Mouse (Mus musculus) Patski (cell line): ENCODE data around the gene Lrrc49. TPM values are rescaled to one million over a fixed set of nuclear protein-coding genes. Genes with fewer than 3 reads are reported as not detected.

Experiments
- ATAC-seq: fragments of 100-300 bp; one replicate; pipeline ENCODE4 v1.8.0; 2021
- CTCF ChIA-PET: fragments of 350-600 bp; sonication (Branson Sonifier 250); formaldehyde crosslinking; loops from one replicate; lab custom pipeline; 2022; ENCODE audit warnings: inconsistent platforms; lab: Charles Lee
- POLR2A ChIA-PET: fragments of 350-600 bp; sonication (Branson Sonifier 250); formaldehyde crosslinking; loops from one replicate; lab custom pipeline; 2022; ENCODE audit warnings: antibody characterized with exemption, inconsistent platforms; lab: Charles Lee
- DNase-seq: peaks from one replicate; pipeline ENCODE4 v3.0.0-alpha.2; 2011; ENCODE audit warnings: low read depth, low spot score
- H3K27me3 ChIP-seq: fragments of 371-371 bp; one replicate; pipeline ENCODE4 v1.5.1; 2021
- CTCF ChIP-seq: fragments of 100-300 bp; IDR thresholded peaks from one replicate; pipeline ENCODE4 v1.5.1; 2021
- in situ Hi-C: fragments of 300-500 bp; cut with MboI; formaldehyde crosslinking; loops from 3 replicates; pipeline ENCODE4 v1.11.1; 2018; ENCODE audit warnings: low pct_unique_long_range_greater_than_20kb, mixed read lengths
- polyA plus RNA-seq: library from polyadenylated mRNA; unstranded; gene quantifications from one replicate; pipeline ENCODE4 v1.2.3, GENCODE M21; 2021

Lrrc49 gene
- polyA plus RNA-seq, 1 experiment from 2014 or later, result 22.7 TPM

- CTCF ChIA-PET, result no interaction called here
- no peak for TF ChIP-seq CTCF
- no peaks in the 10 kb centered on the region for H3K27me3 ChIP-seq
- ATAC-seq (no peak), DNase-seq (no peak)
- in situ Hi-C loops, result no loop called here
- POLR2A ChIA-PET, result interaction anchor here (0.6 kb wide), 1 partner anchor 10 kb away, joined by 3 read pairs; no protein-coding TSS in a partner anchor
These were observed 38.7 kb downstream of the Lrrc49 start for GRCm38 (mm10) chr9:60648981-60649975.

- no peak for TF ChIP-seq CTCF
- ChIA-PET POLR2A (no interaction called here), CTCF (no interaction called here)
- DNase-seq (no peak), ATAC-seq (no peak)
- no peaks in the 10 kb centered on the region for H3K27me3 ChIP-seq
- in situ Hi-C loops, result no loop called here
These were observed 54.4 kb downstream of the Lrrc49 start for GRCm38 (mm10) chr9:60633601-60634000.

DNA sequence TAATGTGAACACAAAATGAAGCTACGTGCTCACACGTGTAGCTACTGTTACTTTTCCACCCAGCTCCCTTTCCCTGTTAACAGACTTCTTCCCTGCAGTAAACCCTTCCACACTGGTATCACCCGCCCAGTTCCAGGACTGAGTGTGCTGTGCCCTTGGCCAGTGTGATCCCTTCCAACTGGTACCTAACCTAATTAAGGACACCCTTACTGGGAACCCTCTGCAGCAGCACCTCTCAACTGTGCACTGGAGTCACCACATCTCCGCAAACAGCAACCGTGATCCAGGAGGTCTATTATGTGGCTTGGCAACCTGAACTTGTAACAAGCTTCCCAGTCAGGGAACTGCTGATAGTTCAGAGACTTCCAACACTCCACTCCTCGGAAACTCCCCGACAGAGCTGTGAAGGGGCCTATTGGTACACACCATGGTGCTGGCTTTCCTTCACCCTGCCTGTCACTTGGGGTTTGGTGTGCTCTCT, 61.6 kb downstream of the Lrrc49 start:
- CTCF ChIA-PET, result no interaction called here
- no peak for TF ChIP-seq CTCF
- no peak for DNase-seq
- in situ Hi-C loops, result no loop called here
- H3K27me3 ChIP-seq, result no peaks in the 10 kb centered on the region
- ATAC-seq, result no peak
- POLR2A ChIA-PET, result no interaction called here

- no peak for DNase-seq
- H3K27me3 ChIP-seq, result no peaks in the 10 kb centered on the region
- CTCF ChIA-PET, result no interaction called here
- ATAC-seq, result no peak
- in situ Hi-C loops, result no loop called here
- POLR2A ChIA-PET, result no interaction called here
- no peak for TF ChIP-seq CTCF
These were observed 62.1 kb downstream of the Lrrc49 start for GRCm38 (mm10) chr9:60625895-60626294.

- TF ChIP-seq CTCF, result no peak
- DNase-seq (no peak), ATAC-seq (no peak)
- H3K27me3 ChIP-seq, result no peaks in the 10 kb centered on the region
- POLR2A ChIA-PET, result no interaction called here
- in situ Hi-C loops, result no loop called here
- CTCF ChIA-PET, result no interaction called here
These were observed 71.0 kb downstream of the Lrrc49 start for GRCm38 (mm10) chr9:60616946-60617345.

DNA sequence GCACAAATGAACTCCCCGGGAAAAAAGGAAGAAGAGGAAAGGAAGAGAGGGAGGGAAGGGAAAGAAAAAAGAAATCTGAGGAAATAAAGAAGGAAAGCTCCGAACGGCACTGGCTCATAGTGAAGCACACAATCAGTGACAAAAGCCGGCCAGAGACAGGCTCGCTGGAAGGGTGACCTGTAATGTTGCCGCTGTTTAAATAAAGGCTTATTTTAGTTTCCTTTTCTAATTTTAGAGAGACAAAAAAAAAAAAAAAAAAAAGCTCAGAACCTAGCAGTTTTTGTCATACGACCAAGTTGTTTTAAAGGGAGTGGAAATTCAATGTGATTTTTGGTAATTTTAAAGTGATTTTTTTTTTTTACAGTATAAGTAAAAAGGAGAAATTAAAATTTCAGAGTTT, 71.6 kb downstream of the Lrrc49 start:
- POLR2A ChIA-PET, result no interaction called here
- in situ Hi-C loops, result no loop called here
- CTCF ChIA-PET, result no interaction called here
- H3K27me3 ChIP-seq, result no peaks in the 10 kb centered on the region
- no peak for DNase-seq
- ATAC-seq, result no peak
- TF ChIP-seq CTCF, result no peak

DNA sequence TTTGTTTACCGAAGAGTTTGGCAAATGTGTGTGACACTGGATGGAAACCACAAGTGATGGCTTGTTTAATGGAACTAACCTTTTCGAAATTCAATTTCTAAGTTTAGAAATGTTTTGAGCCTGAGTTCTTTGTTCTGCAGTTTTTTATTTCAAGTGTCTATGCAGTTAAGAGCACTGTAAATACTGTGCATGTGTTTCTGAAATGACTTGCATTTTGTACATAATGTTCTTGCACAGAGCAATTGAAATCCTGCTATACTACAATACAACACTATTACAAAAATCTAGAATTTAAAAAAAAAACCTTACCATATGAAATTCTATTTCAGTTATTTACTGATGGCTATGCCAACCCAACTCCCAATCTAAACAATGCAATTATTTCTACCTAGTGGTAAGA, 75.7 kb downstream of the Lrrc49 start:
- TF ChIP-seq CTCF, result no peak
- no peak for DNase-seq
- ChIA-PET POLR2A (no interaction called here), CTCF (no interaction called here)
- in situ Hi-C loops, result no loop called here
- ATAC-seq, result no peak
- no peaks in the 10 kb centered on the region for H3K27me3 ChIP-seq

DNA sequence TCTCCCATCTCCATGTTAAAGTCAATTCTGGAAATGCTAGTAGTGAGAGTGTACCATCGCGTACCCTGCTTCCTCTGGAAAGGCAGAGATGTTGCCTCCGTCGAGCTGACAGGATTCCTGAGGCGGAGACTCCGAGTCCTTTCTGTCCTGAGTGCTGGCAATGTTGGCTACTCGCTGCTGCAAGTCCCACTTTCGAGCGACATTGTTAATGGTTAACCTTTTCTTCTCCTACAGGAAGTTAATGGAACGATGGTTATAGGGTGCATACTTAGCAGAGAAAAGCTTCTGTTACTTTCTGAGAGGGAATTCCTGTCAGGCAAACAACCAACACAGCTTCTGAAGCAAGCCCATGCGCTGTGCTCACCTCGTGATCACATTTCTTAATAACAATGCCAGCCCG, 77.8 kb downstream of the Lrrc49 start:
- ChIA-PET CTCF (interaction anchor here (1.6 to 1.7 kb wide), 2 partner anchors 11 to 366 kb away, joined by 4 to 5 read pairs; no protein-coding TSS in a partner anchor), POLR2A (no interaction called here)
- no peak for TF ChIP-seq CTCF
- DNase-seq, result no peak
- in situ Hi-C loops, result no loop called here
- ATAC-seq, result no peak
- no peaks in the 10 kb centered on the region for H3K27me3 ChIP-seq

DNA sequence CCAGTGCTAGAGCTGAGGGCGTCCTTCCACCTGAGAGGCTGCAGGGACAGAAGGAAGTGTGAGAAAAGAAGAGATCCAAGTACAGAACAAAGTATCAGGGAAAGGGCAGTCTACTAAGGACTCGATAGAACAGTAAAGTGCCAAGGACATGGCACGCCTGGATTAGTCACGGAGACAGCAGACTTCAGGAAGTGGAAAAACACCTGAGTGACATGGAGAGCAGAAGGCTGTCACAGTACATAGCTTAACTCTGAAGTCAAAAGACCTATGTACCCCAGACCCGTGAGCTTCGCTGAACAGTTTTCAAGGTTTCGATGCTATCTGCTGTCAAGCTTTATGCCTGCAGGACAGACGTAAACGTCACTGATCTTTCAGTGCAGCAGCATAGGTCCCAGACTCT, 79.1 kb downstream of the Lrrc49 start:
- in situ Hi-C loops, result no loop called here
- ATAC-seq, result no peak
- ChIA-PET POLR2A (interaction anchor here (0.6 kb wide), 1 partner anchor 259 kb away, joined by 4 read pairs; no protein-coding TSS in a partner anchor), CTCF (no interaction called here)
- no peak for TF ChIP-seq CTCF
- DNase-seq, result no peak
- no peaks in the 10 kb centered on the region for H3K27me3 ChIP-seq

GRCm38 (mm10) chr9:60608086-60608485, 79.9 kb downstream of the Lrrc49 start:
- in situ Hi-C loops, result no loop called here
- DNase-seq (no peak), ATAC-seq (no peak)
- H3K27me3 ChIP-seq, result no peaks in the 10 kb centered on the region
- TF ChIP-seq CTCF, result no peak
- CTCF ChIA-PET, result interaction anchor here (1.2 kb wide), 2 partner anchors 12 to 13 kb away, joined by 3 read pairs; no protein-coding TSS in a partner anchor
- POLR2A ChIA-PET, result interaction anchor here (0.6 kb wide), 1 partner anchor 260 kb away, joined by 4 read pairs; no protein-coding TSS in a partner anchor

- CTCF ChIA-PET, result no interaction called here
- POLR2A ChIA-PET, result no interaction called here
These were observed 83.0 kb downstream of the Lrrc49 start for GRCm38 (mm10) chr9:60604971-60605370.

More at GRCm38 (mm10) chr9:60604971-60605370, 83.0 kb downstream of the Lrrc49 start:
- TF ChIP-seq CTCF, result no peak
- ATAC-seq (no peak), DNase-seq (no peak)
- no peaks in the 10 kb centered on the region for H3K27me3 ChIP-seq
- in situ Hi-C loops, result no loop called here
